Comparison of ENCODE assay signal across 8 mouse cellular contexts in the genomic region with DNA sequence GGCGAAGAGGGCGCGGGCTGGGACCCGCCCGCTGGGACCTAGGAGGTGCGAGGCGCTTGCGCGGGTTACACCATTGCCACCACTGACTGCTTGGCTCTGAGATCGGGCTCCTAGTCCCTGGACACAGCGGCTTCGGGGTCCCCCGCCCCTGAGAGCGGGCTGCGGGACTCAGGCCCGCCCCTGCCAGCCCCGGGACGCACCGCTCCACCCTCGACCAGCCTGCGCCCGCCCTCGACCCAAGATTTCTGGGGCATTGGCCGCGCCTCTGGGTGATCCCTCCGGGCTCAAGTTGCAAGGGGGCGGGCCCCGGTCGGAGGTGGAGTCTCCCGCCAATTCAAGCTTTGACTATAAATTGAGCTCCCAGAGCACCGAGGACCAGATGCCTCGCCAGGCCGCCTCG. TPM values are rescaled to one million over a fixed set of nuclear protein-coding genes. Genes with fewer than 3 reads are reported as not detected.
DNase-seq lines count a peak whose midpoint lies in the region; ATAC-seq and TF ChIP-seq lines count a peak whose summit lies in the region.

A gene (plus strand): TSS at position 216 of the 400 bp plus-strand sequence.

- WGBS in hindbrain, embryonic 12.5 days, result under 1% methylated on average over 33 of the region's 34 CpGs
- under 1% methylated on average over 32 of the region's 34 CpGs for WGBS in limb, embryonic 15.5 days
- WGBS in midbrain, postnatal 0 days, result under 1% methylated on average over 30 of the region's 34 CpGs

- H3K4me3 ChIP-seq in hindbrain, embryonic 12.5 days, result peak within 1 kb of the TSS; percentile 43
- H3K4me3 ChIP-seq in limb, embryonic 15.5 days, result peak within 1 kb of the TSS; percentile 48
- peak within 1 kb of the TSS; percentile 46 for H3K4me3 ChIP-seq in midbrain, postnatal 0 days (ENCODE audit: low read depth, low read length)

- ATAC-seq in hindbrain, embryonic 12.5 days (ENCODE audit: low FRiP score), result 0 out of 2 replicates have a peak, but pooled peaks have one; percentile 21
- peak; percentile 40 for ATAC-seq in limb, embryonic 15.5 days (ENCODE audit: insufficient number of reproducible peaks, low FRiP score, low TSS enrichment, low read depth)
- ATAC-seq in midbrain, postnatal 0 days (ENCODE audit: low FRiP score), result peak; percentile 24; the same call in 1 of the 2 replicates
- ATAC-seq in megakaryocyte-erythroid progenitor cell, adult 5-6 weeks (replicated peaks; ENCODE audit: low FRiP score, low TSS enrichment, poor library complexity, severe bottlenecking), result no peak

- no peak within 1 kb of the TSS for H3K27ac ChIP-seq in hindbrain, embryonic 12.5 days
- H3K27ac ChIP-seq in limb, embryonic 15.5 days, result no peak within 1 kb of the TSS
- H3K27ac ChIP-seq in midbrain, postnatal 0 days (ENCODE audit: low read depth, low read length), result no peak within 1 kb of the TSS

- H3K4me1 ChIP-seq in hindbrain, embryonic 12.5 days, result peaks cover 24% of the 10 kb centered on the region
- H3K4me1 ChIP-seq in limb, embryonic 15.5 days, result peaks cover 32% of the 10 kb centered on the region
- H3K4me1 ChIP-seq in midbrain, postnatal 0 days (ENCODE audit: insufficient read depth, low read length), result no peaks in the 10 kb centered on the region; the same call in 1 of the 2 replicates

- peaks cover 100% of the 10 kb centered on the region for H3K27me3 ChIP-seq in hindbrain, embryonic 12.5 days
- peaks cover 100% of the 10 kb centered on the region for H3K27me3 ChIP-seq in limb, embryonic 15.5 days
- H3K27me3 ChIP-seq in midbrain, postnatal 0 days (ENCODE audit: insufficient read depth, low read length), result peaks cover 85% of the 10 kb centered on the region

- DNase-seq in Muller cell, postnatal 12 days (ENCODE audit: inconsistent ontology term), result peak; percentile 43
- DNase-seq in embryo, embryonic 11 days, result peak; percentile 81
- DNase-seq in midbrain, postnatal 0 days (ENCODE audit: low spot score), result no peak
- no peak for DNase-seq in left cerebral cortex, postnatal 10 days (ENCODE audit: extremely low spot score in 1 of 2, low spot score in 2 of 2)
- DNase-seq in spleen, postnatal 14 days (ENCODE audit: low spot score in 2 of 2), result no peak

- intact Hi-C loops in left cerebral cortex, postnatal 10 days (cut with DNase I), result no loop called here

- no peaks in the 10 kb centered on the region for H3K36me3 ChIP-seq in hindbrain, embryonic 12.5 days
- no peaks in the 10 kb centered on the region for H3K36me3 ChIP-seq in limb, embryonic 15.5 days
- H3K36me3 ChIP-seq in midbrain, postnatal 0 days (ENCODE audit: insufficient read depth, low read length), result no peaks in the 10 kb centered on the region

- peak within 1 kb of the TSS; percentile 35; the same call in 1 of the 2 replicates for H3K9ac ChIP-seq in hindbrain, embryonic 12.5 days
- 0 out of 2 replicates have a peak within 1 kb of the TSS, but pooled peaks have one; percentile 17 for H3K9ac ChIP-seq in limb, embryonic 15.5 days
- H3K9ac ChIP-seq in midbrain, postnatal 0 days (replicated peaks; ENCODE audit: low read length, poor library complexity, severe bottlenecking), result peak within 1 kb of the TSS; percentile 24; the same call in 1 of the 2 replicates

- H3K4me2 ChIP-seq in hindbrain, embryonic 12.5 days (replicated peaks), result peak within 1 kb of the TSS; percentile 66
- H3K4me2 ChIP-seq in limb, embryonic 15.5 days, result peak within 1 kb of the TSS; percentile 89
- peak within 1 kb of the TSS; percentile 77 for H3K4me2 ChIP-seq in midbrain, postnatal 0 days (ENCODE audit: low read depth, low read length, poor library complexity, severe bottlenecking)

- TF ChIP-seq CTCF in midbrain, postnatal 0 days (IDR thresholded peaks at IDR 0.05), result no peak

- H3K9me3 ChIP-seq in hindbrain, embryonic 12.5 days (replicated peaks), result no peaks in the 10 kb centered on the region
- H3K9me3 ChIP-seq in limb, embryonic 15.5 days, result no peaks in the 10 kb centered on the region
- no peaks in the 10 kb centered on the region for H3K9me3 ChIP-seq in midbrain, postnatal 0 days (ENCODE audit: low read length)

RNA-seq across cellular contexts. Expression of the gene that starts here (rescaled TPM):
- 1.4 and 1.5 TPM in 2 replicates for polyA plus RNA-seq in hindbrain, embryonic 12.5 days (2016; fragmentation: Nextera tagmentation; extraction: Ambion mirVana)
- 3.6 and 5.3 TPM in 2 replicates for polyA plus RNA-seq in limb, embryonic 15.5 days (2015; fragmentation: Nextera tagmentation; extraction: Ambion mirVana)
- total RNA-seq in midbrain, postnatal 0 days (2014; rRNA removed), result 2.7 and 3.1 TPM in 2 replicates
- polyA plus RNA-seq in midbrain, postnatal 0 days (2015; fragmentation: Nextera tagmentation; extraction: Ambion mirVana), result 1.2 and 1.8 TPM in 2 replicates
- total RNA-seq in left cerebral cortex, postnatal 10 days (2021), result 1 to 10 TPM; 1.1 to 1.4 TPM
- total RNA-seq in megakaryocyte-erythroid progenitor cell, adult 5-6 weeks (2014; fragmentation: Nextera tagmentation), result not detected in 2 replicates
- not detected in 2 replicates for total RNA-seq in megakaryocyte-erythroid progenitor cell, adult 5-6 weeks (2017)

Comparison
In these comparisons a context has a peak if more than half of its experiments do, and no peak if none do; other contexts are left out.
1. DNase-seq: peak in Muller cell, postnatal 12 days (single experiment) and embryo, embryonic 11 days (single experiment); none in midbrain, postnatal 0 days (single experiment), left cerebral cortex, postnatal 10 days (0 of 2) and spleen, postnatal 14 days (0 of 2).
2. Peak in every context shown above with its lines, with median percentiles within 50 percentile points of each other: H3K4me2 ChIP-seq, H3K4me3 ChIP-seq and H3K9ac ChIP-seq.